Mouse (Mus musculus): ENCODE data around the gene Lect2.

- TF ChIP-seq CTCF (IDR thresholded peaks at IDR 0.05; ENCODE audit: low read depth): no peak
- TF ChIP-seq EP300 (IDR thresholded peaks at IDR 0.05; ENCODE audit: low read depth): peak; percentile 38; the same call in 1 of the 2 replicates
Observed at GRCm38 (mm10) chr13:56586046-56586445, 37.7 kb upstream of the Lect2 start.

Measured in heart, postnatal 0 days (tissue).